8 mouse cellular contexts compared by ENCODE assay signal in genomic region chr8:70544200-70544687, GRCm38 (mm10). TPM values are rescaled to one million over a fixed set of nuclear protein-coding genes. Genes with fewer than 3 reads are reported as not detected.
DNase-seq lines count a peak whose midpoint lies in the region; ATAC-seq and TF ChIP-seq lines count a peak whose summit lies in the region.

No protein-coding gene starts in this region.

- no peaks in the 10 kb centered on the region for H3K9me3 ChIP-seq in heart, embryonic 12.5 days (replicated peaks)
- H3K9me3 ChIP-seq in liver, embryonic 15.5 days (replicated peaks), result no peaks in the 10 kb centered on the region

- ATAC-seq in heart, embryonic 12.5 days (ENCODE audit: insufficient number of reproducible peaks, low FRiP score), result no peak
- ATAC-seq in liver, embryonic 15.5 days (ENCODE audit: insufficient read depth), result peak; percentile 11; the same call in 1 of the 2 replicates
- ATAC-seq in cerebellum, adult (ENCODE audit: insufficient number of reproducible peaks, low FRiP score, low TSS enrichment), result no peak

- H3K27ac ChIP-seq in layer of hippocampus, adult 2 months, result 0 out of 2 replicates have a peak overlapping the region, but pooled peaks have one; percentile 6
- H3K27ac ChIP-seq in heart, embryonic 12.5 days (ENCODE audit: poor library complexity, severe bottlenecking), result peak overlapping the region; percentile 34; the same call in 1 of the 2 replicates
- peak overlapping the region; percentile 83 for H3K27ac ChIP-seq in liver, embryonic 15.5 days (replicated peaks)

- no peak overlapping the region for H3K9ac ChIP-seq in heart, embryonic 12.5 days
- 0 out of 2 replicates have a peak overlapping the region, but pooled peaks have one; percentile 5 for H3K9ac ChIP-seq in liver, embryonic 15.5 days

- no peak overlapping the region for H3K4me3 ChIP-seq in layer of hippocampus, adult 2 months
- H3K4me3 ChIP-seq in heart, embryonic 12.5 days, result no peak overlapping the region
- H3K4me3 ChIP-seq in liver, embryonic 15.5 days (replicated peaks), result no peak overlapping the region

- H3K36me3 ChIP-seq in heart, embryonic 12.5 days, result peaks cover 4% of the 10 kb centered on the region; the same call in 1 of the 2 replicates
- peaks cover 3% of the 10 kb centered on the region; the same call in 1 of the 2 replicates for H3K36me3 ChIP-seq in liver, embryonic 15.5 days (replicated peaks)

- no peak overlapping the region for H3K4me2 ChIP-seq in heart, embryonic 12.5 days
- peak overlapping the region; percentile 33 for H3K4me2 ChIP-seq in liver, embryonic 15.5 days

- TF ChIP-seq CTCF in layer of hippocampus, adult 2 months (conservative IDR thresholded peaks at IDR 0.05), result peak; percentile 77

- H3K27me3 ChIP-seq in heart, embryonic 12.5 days (replicated peaks), result no peaks in the 10 kb centered on the region
- H3K27me3 ChIP-seq in liver, embryonic 15.5 days, result no peaks in the 10 kb centered on the region

- DNase-seq in layer of hippocampus, adult 2 months (ENCODE audit: low spot score in 2 of 2), result no peak
- DNase-seq in layer of hippocampus, adult 18-20 months (ENCODE audit: low spot score in 2 of 2), result no peak
- DNase-seq in MN1 (ENCODE audit: low spot score), result peak; percentile 57
- peak; percentile 46 for DNase-seq in thymus, postnatal 25 days
- no peak for DNase-seq in frontal cortex, postnatal 14 days (ENCODE audit: low spot score in 2 of 2)

- WGBS in heart, embryonic 12.5 days, result 46% methylated on average over 6 of the region's 6 CpGs
- 42% methylated on average over 6 of the region's 6 CpGs for WGBS in liver, embryonic 15.5 days (ENCODE audit: insufficient replicate concordance)

- peaks cover 63% of the 10 kb centered on the region for H3K4me1 ChIP-seq in heart, embryonic 12.5 days (replicated peaks)
- peaks cover 91% of the 10 kb centered on the region for H3K4me1 ChIP-seq in liver, embryonic 15.5 days (replicated peaks)

RNA-seq across cellular contexts. Expression of gene Ell, which starts 5.0 kb away (rescaled TPM):
- total RNA-seq in layer of hippocampus, adult 2 months (2021), result 10 to 100 TPM; 20.5 to 24.4 TPM
- total RNA-seq in layer of hippocampus, adult 18-20 months (2021), result 10 to 100 TPM; 18.9 to 21.8 TPM
- 13.5 and 14.7 TPM in 2 replicates for polyA plus RNA-seq in heart, embryonic 12.5 days (2016; fragmentation: Nextera tagmentation; extraction: Ambion mirVana)
- 11.8 and 14.2 TPM in 2 replicates for polyA plus RNA-seq in liver, embryonic 15.5 days (2015; fragmentation: Nextera tagmentation; extraction: Ambion mirVana)

RNA-seq across cellular contexts. Expression of gene Kxd1, which starts 16.5 kb away (rescaled TPM):
- total RNA-seq in layer of hippocampus, adult 2 months (2021), result 10 to 100 TPM; 37.2 to 40.7 TPM
- total RNA-seq in layer of hippocampus, adult 18-20 months (2021), result 10 to 100 TPM; 40.6 to 45.6 TPM
- 64.2 and 65.7 TPM in 2 replicates for polyA plus RNA-seq in heart, embryonic 12.5 days (2016; fragmentation: Nextera tagmentation; extraction: Ambion mirVana)
- polyA plus RNA-seq in liver, embryonic 15.5 days (2015; fragmentation: Nextera tagmentation; extraction: Ambion mirVana), result 28.9 and 30.2 TPM in 2 replicates

RNA-seq across cellular contexts. Expression of gene Fkbp8, which starts 16.7 kb away (rescaled TPM):
- 100 to 1,000 TPM; 447 to 453 TPM for total RNA-seq in layer of hippocampus, adult 2 months (2021)
- total RNA-seq in layer of hippocampus, adult 18-20 months (2021), result 100 to 1,000 TPM; 450 to 467 TPM
- 227 and 231 TPM in 2 replicates for polyA plus RNA-seq in heart, embryonic 12.5 days (2016; fragmentation: Nextera tagmentation; extraction: Ambion mirVana)
- 163 and 186 TPM in 2 replicates for polyA plus RNA-seq in liver, embryonic 15.5 days (2015; fragmentation: Nextera tagmentation; extraction: Ambion mirVana)

RNA-seq across cellular contexts. Expression of gene Uba52, which starts 33.6 kb away (rescaled TPM):
- total RNA-seq in layer of hippocampus, adult 2 months (2021), result 1,000 to 10,000 TPM in 1 of 2 experiments, 100 to 1,000 TPM in 1; 970 to 1,000 TPM
- 1,000 to 10,000 TPM; 1,062 to 1,079 TPM for total RNA-seq in layer of hippocampus, adult 18-20 months (2021)
- polyA plus RNA-seq in heart, embryonic 12.5 days (2016; fragmentation: Nextera tagmentation; extraction: Ambion mirVana), result 779 and 792 TPM in 2 replicates
- 466 and 562 TPM in 2 replicates for polyA plus RNA-seq in liver, embryonic 15.5 days (2015; fragmentation: Nextera tagmentation; extraction: Ambion mirVana)

RNA-seq across cellular contexts. Expression of gene Rex1bd, which starts 37.7 kb away (rescaled TPM):
- 10 to 100 TPM; 93.9 to 98.1 TPM for total RNA-seq in layer of hippocampus, adult 2 months (2021)
- 100 to 1,000 TPM in 1 of 2 experiments, 10 to 100 TPM in 1; 96.5 to 104 TPM for total RNA-seq in layer of hippocampus, adult 18-20 months (2021)
- 115 TPM in 2 replicates for polyA plus RNA-seq in heart, embryonic 12.5 days (2016; fragmentation: Nextera tagmentation; extraction: Ambion mirVana)
- polyA plus RNA-seq in liver, embryonic 15.5 days (2015; fragmentation: Nextera tagmentation; extraction: Ambion mirVana), result 58.0 and 60.5 TPM in 2 replicates

Comparison
In these comparisons a context has a peak if more than half of its experiments do, and no peak if none do; other contexts are left out.
1. DNase-seq: peak in MN1 (single experiment) and thymus, postnatal 25 days (single experiment); none in layer of hippocampus, adult 2 months (0 of 2), layer of hippocampus, adult 18-20 months (0 of 2) and frontal cortex, postnatal 14 days (0 of 2).
2. H3K27ac ChIP-seq: peak in every context shown above with its lines; median percentile 83 in liver, embryonic 15.5 days; 34 in heart, embryonic 12.5 days; 6 in layer of hippocampus, adult 2 months.